Mouse (Mus musculus): ENCODE results near the gene Catsperg1. TPM values are rescaled to one million over a fixed set of nuclear protein-coding genes. Genes with fewer than 3 reads are reported as not detected.

Catsperg1 gene
- polyA plus RNA-seq, 1 experiment from 2014 or later = 0.53 TPM

DNA sequence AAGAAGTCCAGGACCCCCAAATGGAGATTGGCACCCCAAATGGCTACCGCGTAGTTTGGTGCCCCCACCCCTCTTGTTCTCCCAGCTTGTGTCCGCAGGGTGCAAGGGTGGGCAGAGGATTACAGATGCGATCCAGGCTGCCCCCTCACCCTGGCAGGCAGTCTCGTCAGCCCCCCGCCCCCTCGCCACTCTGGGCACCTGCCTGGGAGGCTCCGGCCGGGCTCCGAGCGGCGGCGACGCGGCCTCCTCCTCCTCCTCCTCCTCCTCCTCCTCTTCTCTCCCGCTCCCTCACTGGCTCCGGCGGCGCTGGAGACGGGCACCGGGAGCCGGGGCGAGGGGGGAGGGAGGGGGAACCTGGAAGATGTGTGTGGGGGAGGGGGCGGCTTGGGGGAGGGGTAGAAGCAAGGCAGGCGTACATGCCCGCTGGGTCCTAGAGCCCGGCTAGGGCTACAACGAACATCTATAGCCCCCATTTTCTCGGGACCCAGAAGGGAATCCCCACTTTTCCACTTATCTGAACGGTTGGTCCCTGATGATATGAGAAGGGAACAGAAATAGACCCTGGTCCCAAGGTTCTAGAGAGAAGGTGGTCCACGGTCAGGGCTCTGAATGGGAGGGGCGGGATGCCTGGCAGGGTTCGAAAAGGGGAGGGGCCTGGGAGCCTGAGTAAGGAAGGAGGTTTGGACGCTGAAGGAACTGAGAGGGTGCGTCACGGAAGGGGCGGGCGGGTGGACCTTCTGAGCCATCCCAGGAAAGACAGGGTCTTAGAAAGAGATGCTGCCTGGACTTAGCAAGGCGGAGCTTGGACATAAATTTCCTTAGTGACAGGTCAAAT, 44.4 kb downstream of the Catsperg1 start:
- H3K9me3 ChIP-seq (replicated peaks; ENCODE audit: low read length) = no peaks in the 10 kb centered on the region
- peak; percentile 81 for ATAC-seq (replicated peaks; ENCODE audit: low FRiP score, low read depth)
- peak overlapping the region; percentile 54 for H3K27ac ChIP-seq
- under 1% methylated on average over 35 of the region's 39 CpGs for WGBS
- 0 out of 2 replicates have a peak, but pooled peaks cover 13% of the 10 kb centered on the region for H3K36me3 ChIP-seq (ENCODE audit: insufficient read depth, low read length)
- peak overlapping the region; percentile 88 for H3K4me2 ChIP-seq (ENCODE audit: low read length)
- peak overlapping the region; percentile 77 for H3K4me3 ChIP-seq (replicated peaks; ENCODE audit: low read depth, low read length)
- DNase-seq (ENCODE audit: low spot score) = peak; percentile 95
- peaks cover 13% of the 10 kb centered on the region for H3K4me1 ChIP-seq (replicated peaks; ENCODE audit: insufficient read depth, low read length)
- H3K27me3 ChIP-seq (ENCODE audit: insufficient read depth, low read length) = peaks cover 11% of the 10 kb centered on the region
- peak overlapping the region; percentile 62 for H3K9ac ChIP-seq (ENCODE audit: low read depth, low read length)
- TF ChIP-seq CTCF (IDR thresholded peaks at IDR 0.05; ENCODE audit: low read depth) = no peak

GRCm38 (mm10) chr7:29168791-29169230, 45.0 kb downstream of the Catsperg1 start:
- peak overlapping the region; percentile 54 for H3K27ac ChIP-seq

GRCm38 (mm10) chr7:29168121-29168695, 45.6 kb downstream of the Catsperg1 start:
- no peak for TF ChIP-seq CTCF (IDR thresholded peaks at IDR 0.05; ENCODE audit: low read depth)
- peak overlapping the region; percentile 54; the same call in 1 of the 2 replicates for H3K27ac ChIP-seq
- no peaks in the 10 kb centered on the region for H3K9me3 ChIP-seq (replicated peaks; ENCODE audit: low read length)
- H3K4me1 ChIP-seq (replicated peaks; ENCODE audit: insufficient read depth, low read length) = peaks cover 13% of the 10 kb centered on the region
- peaks cover 7% of the 10 kb centered on the region; the same call in 1 of the 2 replicates for H3K27me3 ChIP-seq (ENCODE audit: insufficient read depth, low read length)
- peak overlapping the region; percentile 88 for H3K4me2 ChIP-seq (ENCODE audit: low read length)
- H3K9ac ChIP-seq (ENCODE audit: low read depth, low read length) = no peak overlapping the region
- H3K36me3 ChIP-seq (ENCODE audit: insufficient read depth, low read length) = 0 out of 2 replicates have a peak, but pooled peaks cover 6% of the 10 kb centered on the region
- DNase-seq (ENCODE audit: low spot score) (peak; percentile 21), ATAC-seq (replicated peaks; ENCODE audit: low FRiP score, low read depth) (no peak)
- peak overlapping the region; percentile 77 for H3K4me3 ChIP-seq (replicated peaks; ENCODE audit: low read depth, low read length)
- WGBS = 9% methylated on average over 10 of the region's 10 CpGs

More at GRCm38 (mm10) chr7:29168791-29169230, 45.0 kb downstream of the Catsperg1 start:
- WGBS = 0% methylated on average over 14 of the region's 14 CpGs
- peak overlapping the region; percentile 62 for H3K9ac ChIP-seq (ENCODE audit: low read depth, low read length)
- H3K9me3 ChIP-seq (replicated peaks; ENCODE audit: low read length) = no peaks in the 10 kb centered on the region
- peaks cover 13% of the 10 kb centered on the region for H3K4me1 ChIP-seq (replicated peaks; ENCODE audit: insufficient read depth, low read length)
- H3K36me3 ChIP-seq (ENCODE audit: insufficient read depth, low read length) = 0 out of 2 replicates have a peak, but pooled peaks cover 12% of the 10 kb centered on the region
- DNase-seq (ENCODE audit: low spot score) = no peak
- peak overlapping the region; percentile 88 for H3K4me2 ChIP-seq (ENCODE audit: low read length)
- peak overlapping the region; percentile 77 for H3K4me3 ChIP-seq (replicated peaks; ENCODE audit: low read depth, low read length)
- ATAC-seq (replicated peaks; ENCODE audit: low FRiP score, low read depth) = no peak
- TF ChIP-seq CTCF (IDR thresholded peaks at IDR 0.05; ENCODE audit: low read depth) = no peak
- H3K27me3 ChIP-seq (ENCODE audit: insufficient read depth, low read length) = peaks cover 11% of the 10 kb centered on the region

GRCm38 (mm10) chr7:29167656-29168055, 46.2 kb downstream of the Catsperg1 start:
- WGBS = 30% methylated on average over 19 of the region's 19 CpGs
- Histone ChIP-seq H3K9me3 (replicated peaks; ENCODE audit: low read length) (no peaks in the 10 kb centered on the region), H3K27ac (no peak overlapping the region), H3K4me2 (ENCODE audit: low read length) (peak overlapping the region; percentile 88), H3K36me3 (ENCODE audit: insufficient read depth, low read length) (0 out of 2 replicates have a peak, but pooled peaks cover under 1% of the 10 kb centered on the region), H3K4me1 (replicated peaks; ENCODE audit: insufficient read depth, low read length) (peaks cover 13% of the 10 kb centered on the region), H3K9ac (ENCODE audit: low read depth, low read length) (no peak overlapping the region), H3K27me3 (ENCODE audit: insufficient read depth, low read length) (peaks cover 7% of the 10 kb centered on the region; the same call in 1 of the 2 replicates), H3K4me3 (replicated peaks; ENCODE audit: low read depth, low read length) (no peak overlapping the region)
- DNase-seq (ENCODE audit: low spot score) (no peak), ATAC-seq (replicated peaks; ENCODE audit: low FRiP score, low read depth) (no peak)
- TF ChIP-seq CTCF (IDR thresholded peaks at IDR 0.05; ENCODE audit: low read depth) = no peak

DNA sequence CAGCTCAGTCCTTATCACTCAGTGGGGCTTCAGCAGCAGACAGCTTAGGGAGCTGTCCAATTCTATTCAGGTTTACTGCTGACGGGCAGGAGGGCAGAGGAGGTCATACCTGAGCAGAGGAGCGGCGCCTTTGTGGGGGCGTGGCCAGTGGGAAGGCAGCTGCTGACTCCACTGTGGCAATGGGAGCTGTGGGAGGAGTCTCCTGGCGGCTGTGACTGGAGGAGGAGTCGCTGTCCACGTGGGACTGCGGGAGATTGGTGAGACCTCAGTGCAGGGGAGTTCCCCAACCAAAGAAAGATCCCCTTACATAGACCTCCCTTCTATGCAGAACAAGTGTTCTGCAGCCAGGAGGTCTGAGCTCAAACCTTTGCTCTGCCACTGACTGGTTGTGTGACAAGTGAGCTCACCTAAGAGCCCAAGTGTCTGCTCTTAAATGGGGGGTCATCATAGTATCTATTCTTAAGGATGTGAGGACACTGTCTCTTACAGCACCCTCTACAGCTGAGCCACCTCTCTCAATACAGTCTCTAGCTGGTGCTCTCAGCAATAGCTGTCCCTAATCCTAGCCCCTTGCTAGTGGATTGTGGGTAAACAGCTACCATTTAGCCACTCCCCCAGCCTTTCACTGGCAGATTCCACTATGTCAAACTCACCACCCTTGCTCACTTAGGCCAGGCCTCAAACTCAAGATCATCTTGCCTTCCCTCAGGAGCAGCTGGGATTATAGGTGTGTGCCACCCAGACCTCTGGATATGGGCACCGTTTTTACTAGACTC, 50.9 kb downstream of the Catsperg1 start:
- Histone ChIP-seq H3K27me3 (ENCODE audit: insufficient read depth, low read length) (peaks cover 5% of the 10 kb centered on the region; the same call in 1 of the 2 replicates), H3K9me3 (replicated peaks; ENCODE audit: low read length) (no peaks in the 10 kb centered on the region), H3K4me3 (replicated peaks; ENCODE audit: low read depth, low read length) (no peak overlapping the region), H3K36me3 (ENCODE audit: insufficient read depth, low read length) (0 out of 2 replicates have a peak, but pooled peaks cover 5% of the 10 kb centered on the region), H3K9ac (ENCODE audit: low read depth, low read length) (no peak overlapping the region), H3K4me1 (replicated peaks; ENCODE audit: insufficient read depth, low read length) (no peaks in the 10 kb centered on the region), H3K4me2 (ENCODE audit: low read length) (no peak overlapping the region), H3K27ac (no peak overlapping the region)
- DNase-seq (ENCODE audit: low spot score) = peak; percentile 59
- no peak for TF ChIP-seq CTCF (IDR thresholded peaks at IDR 0.05; ENCODE audit: low read depth)
- peak; percentile 75 for ATAC-seq (replicated peaks; ENCODE audit: low FRiP score, low read depth)
- 17% methylated on average over 9 of the region's 9 CpGs for WGBS

All from kidney, postnatal 0 days (tissue).